Mouse (Mus musculus) CH12.LX (cell line): ENCODE results near the gene Lpo. TPM values are rescaled to one million over a fixed set of nuclear protein-coding genes. Genes with fewer than 3 reads are reported as not detected.

Experiments
- DNase-seq: peaks from one replicate; pipeline ENCODE4 v3.0.0-alpha.2; 2013; ENCODE audit errors: extremely low read depth
- H3K27ac ChIP-seq: 2 replicates; pipeline ENCODE4 v1.5.1; 2012; ENCODE audit warnings: low read depth, mild to moderate bottlenecking, control low read depth, moderate library complexity; ENCODE audit not compliant: insufficient read depth
- H3K27me3 ChIP-seq: replicated peaks from 2 replicates; pipeline ENCODE3; 2012; ENCODE audit warnings: inconsistent platforms
- H3K36me3 ChIP-seq, 2 experiments: replicated peaks in 1 of 2; 2 replicates each; pipeline versions ENCODE3 to v1.6.1; 2012; ENCODE audit warnings: inconsistent platforms in 1 of 2, low read length in 1 of 2, mild to moderate bottlenecking in 1 of 2, mixed read lengths in 1 of 2, moderate library complexity in 1 of 2; ENCODE audit not compliant: control insufficient read depth in 1 of 2, insufficient read depth in 1 of 2
- H3K4me1 ChIP-seq, 2 experiments: 2 replicates each; pipeline ENCODE4 v1.6.1; 2012; ENCODE audit warnings: inconsistent platforms in 1 of 2, moderate library complexity in 1 of 2; ENCODE audit not compliant: insufficient read depth in 2 of 2, control insufficient read depth in 1 of 2
- H3K4me2 ChIP-seq: 2 replicates; pipeline ENCODE4 v1.6.1; 2012; ENCODE audit warnings: low read depth, mild to moderate bottlenecking, control low read depth; ENCODE audit not compliant: poor library complexity, insufficient read depth, severe bottlenecking
- H3K4me3 ChIP-seq, 3 experiments: fragments of 150-350 bp in 1 of 3; sonication (generic) in 1 of 3; replicated peaks in 1 of 3; 2 replicates each; pipeline versions ENCODE3 to v1.5.1; 2011 to 2012; ENCODE audit warnings: low read depth in 2 of 3, low read length in 2 of 3, mild to moderate bottlenecking in 2 of 3, moderate library complexity in 2 of 3, control low read depth in 1 of 3, improper control_type of control experiment in 1 of 3, inconsistent platforms in 1 of 3, mixed read lengths in 1 of 3; ENCODE audit not compliant: poor library complexity in 1 of 3
- H3K79me2 ChIP-seq: replicated peaks from 2 replicates; pipeline ENCODE4 v1.6.1; 2012; ENCODE audit warnings: mild to moderate bottlenecking, moderate library complexity; ENCODE audit not compliant: control insufficient read depth, poor library complexity, insufficient read depth, severe bottlenecking; ENCODE audit errors: extremely low read depth
- H3K9ac ChIP-seq: 2 replicates; pipeline ENCODE4 v1.6.1; 2012; ENCODE audit warnings: low read depth, mild to moderate bottlenecking, control low read depth, moderate library complexity; ENCODE audit not compliant: insufficient read depth
- H3K9me3 ChIP-seq: replicated peaks from 2 replicates; pipeline ENCODE3; 2012; ENCODE audit warnings: low read length, inconsistent platforms, mixed read lengths
- BHLHE40 ChIP-seq: IDR thresholded peaks from 2 replicates; pipeline ENCODE4 v1.6.1; 2011; ENCODE audit warnings: mild to moderate bottlenecking, low read depth, low read length, improper control_type of control experiment
- CHD2 ChIP-seq: IDR thresholded peaks from 2 replicates; pipeline ENCODE4 v1.6.1; 2011; ENCODE audit warnings: low read length, improper control_type of control experiment
- IRF4 ChIP-seq: IDR thresholded peaks from 2 replicates; pipeline ENCODE4 v1.6.1; 2014; ENCODE audit warnings: low read depth, mild to moderate bottlenecking, inconsistent platforms, low read length, improper control_type of control experiment
- JUND ChIP-seq: conservative IDR thresholded peaks from 2 replicates; pipeline ENCODE4 v1.6.1; 2011; ENCODE audit warnings: low read depth, low read length, improper control_type of control experiment
- KAT2A ChIP-seq: IDR thresholded peaks from 2 replicates; pipeline ENCODE4 v1.6.1; 2012; ENCODE audit warnings: low read length, improper control_type of control experiment, inconsistent platforms; ENCODE audit not compliant: insufficient replicate concordance
- MAX ChIP-seq: IDR thresholded peaks from 2 replicates; pipeline ENCODE4 v1.6.1; 2011; ENCODE audit warnings: low read length, improper control_type of control experiment
- NRF1 ChIP-seq: IDR thresholded peaks from 2 replicates; pipeline ENCODE4 v1.6.1; 2014; ENCODE audit warnings: low read depth, mild to moderate bottlenecking, inconsistent platforms, low read length, improper control_type of control experiment, moderate library complexity
- POLR2A ChIP-seq: IDR thresholded peaks from 2 replicates; pipeline ENCODE4 v1.6.1; 2011; ENCODE audit warnings: low read depth, mild to moderate bottlenecking, improper control_type of control experiment, low read length
- RAD21 ChIP-seq: IDR thresholded peaks from 2 replicates; pipeline ENCODE4 v1.6.1; 2011; ENCODE audit warnings: low read depth, mild to moderate bottlenecking, low read length, improper control_type of control experiment, moderate library complexity
- RCOR1 ChIP-seq: conservative IDR thresholded peaks from 2 replicates; pipeline ENCODE4 v1.6.1; 2012; ENCODE audit warnings: low read depth, mild to moderate bottlenecking, inconsistent platforms, low read length, improper control_type of control experiment
- TBP ChIP-seq: conservative IDR thresholded peaks from 2 replicates; pipeline ENCODE4 v1.6.1; 2011; ENCODE audit warnings: low read depth, low read length, improper control_type of control experiment
- UBTF ChIP-seq: IDR thresholded peaks from 2 replicates; pipeline ENCODE4 v1.6.1; 2012; ENCODE audit warnings: low read depth, mild to moderate bottlenecking, inconsistent platforms, low read length, improper control_type of control experiment, moderate library complexity
- USF1 ChIP-seq: IDR thresholded peaks from 2 replicates; pipeline ENCODE4 v1.6.1; 2014; ENCODE audit warnings: low read depth, mild to moderate bottlenecking, inconsistent platforms, low read length, improper control_type of control experiment
- ZKSCAN1 ChIP-seq: IDR thresholded peaks from 2 replicates; pipeline ENCODE4 v1.6.1; 2012; ENCODE audit warnings: low read depth, inconsistent platforms, low read length, improper control_type of control experiment, borderline replicate concordance
- ZNF384 ChIP-seq: IDR thresholded peaks from 2 replicates; pipeline ENCODE4 v1.6.1; 2012; ENCODE audit warnings: low read depth, low read length, improper control_type of control experiment, inconsistent platforms
- dilution Hi-C: fragments of 300-500 bp; cut with MboI; formaldehyde crosslinking; loops from 2 replicates; pipeline ENCODE4 v1.14.3; 2020; ENCODE audit warnings: low sequenced_read_pairs; ENCODE audit not compliant: extremely low pct_unique_long_range_greater_than_20kb, extremely low pct_ligation_motif_present
- in situ Hi-C: fragments of 300-500 bp; cut with MboI; formaldehyde crosslinking; loops from 3 replicates; pipeline ENCODE4 v1.14.3; 2019; ENCODE audit warnings: low sequenced_read_pairs, low pct_ligation_motif_present, low pct_unique_long_range_greater_than_20kb, mixed read lengths
- polyA plus RNA-seq: library from polyadenylated mRNA; unstranded; fragments of >175 nt; gene quantifications from 2 replicates; pipeline ENCODE4 v1.2.1, GENCODE M21; 2012; ENCODE audit warnings: low read depth; ENCODE audit not compliant: insufficient read length
- total RNA-seq, 2 experiments: library from RNA; depleted of rRNA; stranded (reverse); fragments of 300-350 nt in 1 of 2; fragments of >200 nt in 1 of 2; gene quantifications; 2 replicates each; pipeline ENCODE4 v1.2.3; 2012 to 2014

The Lpo gene
- total and polyA plus RNA-seq, 3 experiments = not detected

DNA sequence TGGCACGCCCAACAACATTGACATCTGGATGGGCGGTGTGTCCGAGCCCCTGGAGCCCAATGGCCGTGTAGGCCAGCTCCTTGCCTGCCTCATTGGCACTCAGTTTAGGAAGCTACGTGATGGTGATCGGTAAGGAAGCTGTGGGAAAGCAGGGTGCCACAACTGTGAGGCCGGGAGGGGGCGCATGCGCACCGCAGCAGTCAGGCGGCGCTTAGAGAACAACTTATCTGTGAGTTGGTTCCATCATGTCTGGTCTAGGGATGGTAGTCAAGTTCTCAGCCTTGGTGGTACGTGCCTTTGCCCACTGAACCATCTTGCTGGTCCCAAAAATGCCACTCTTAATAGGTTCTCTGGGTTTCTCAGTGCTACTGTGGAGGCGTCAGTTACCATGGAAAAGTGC, 25.5 kb downstream of the Lpo start (continued):
- TF ChIP-seq KAT2A (no peak), POLR2A (no peak), TBP (no peak), ZNF384 (no peak), USF1 (no peak), RAD21 (peak; percentile 90)

DNA sequence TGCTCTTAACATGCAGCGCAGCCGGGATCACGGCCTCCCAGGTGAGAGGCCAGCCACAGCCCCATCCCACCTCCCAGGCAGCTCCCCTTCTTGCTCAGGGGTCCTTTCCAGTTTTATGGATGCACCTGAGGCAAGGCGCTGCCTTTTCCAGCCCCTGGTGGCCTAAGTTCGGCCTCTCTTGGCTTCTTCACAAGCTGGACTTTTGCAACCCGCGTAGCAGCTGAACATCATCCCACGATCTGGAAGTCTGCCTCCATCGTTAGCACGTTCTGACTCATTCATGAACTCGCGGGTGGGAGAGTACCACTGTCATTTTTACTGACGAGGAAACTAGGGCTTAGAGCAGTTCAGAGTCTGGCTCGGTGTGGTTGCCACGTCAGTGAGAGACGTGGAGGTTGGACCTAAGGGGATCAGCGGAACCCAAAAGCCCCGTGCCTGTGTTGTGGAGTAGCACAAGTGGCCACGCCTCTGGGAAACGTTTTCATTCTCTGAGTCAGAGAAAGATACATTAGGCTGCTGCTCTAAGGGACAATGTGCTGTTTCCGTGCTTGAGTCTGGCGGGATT, 26.3 kb downstream of the Lpo start:
- Histone ChIP-seq H3K27me3 (peaks cover 30% of the 10 kb centered on the region), H3K79me2 (no peaks in the 10 kb centered on the region), H3K4me2 (peak overlapping the region; percentile 55), H3K4me1 (peaks cover 10 to 16% of the 10 kb centered on the region in 2 experiments), H3K27ac (no peak overlapping the region), H3K9me3 (no peaks in the 10 kb centered on the region), H3K9ac (no peak overlapping the region), H3K4me3 (no peak overlapping the region), H3K36me3 (no peaks in the 10 kb centered on the region)
- peak; percentile 29 for DNase-seq
- no peak for TF ChIP-seq NRF1
- TF ChIP-seq IRF4 = peak; percentile 52; the same call in 1 of the 2 replicates
- no peak; the same call in 1 of the 2 replicates for TF ChIP-seq JUND
- TF ChIP-seq MAX = peak; percentile 29; the same call in 1 of the 2 replicates
- no peak for TF ChIP-seq CHD2
- TF ChIP-seq UBTF = no peak
- no peak for TF ChIP-seq RCOR1
- TF ChIP-seq BHLHE40 = peak; percentile 60; the same call in 1 of the 2 replicates
- dilution Hi-C loops = no loop called here
- in situ Hi-C loops = loop anchor here (5.0 kb wide), 1 partner anchor 76 kb away; the partner anchor contains the start of gene Epx

DNA sequence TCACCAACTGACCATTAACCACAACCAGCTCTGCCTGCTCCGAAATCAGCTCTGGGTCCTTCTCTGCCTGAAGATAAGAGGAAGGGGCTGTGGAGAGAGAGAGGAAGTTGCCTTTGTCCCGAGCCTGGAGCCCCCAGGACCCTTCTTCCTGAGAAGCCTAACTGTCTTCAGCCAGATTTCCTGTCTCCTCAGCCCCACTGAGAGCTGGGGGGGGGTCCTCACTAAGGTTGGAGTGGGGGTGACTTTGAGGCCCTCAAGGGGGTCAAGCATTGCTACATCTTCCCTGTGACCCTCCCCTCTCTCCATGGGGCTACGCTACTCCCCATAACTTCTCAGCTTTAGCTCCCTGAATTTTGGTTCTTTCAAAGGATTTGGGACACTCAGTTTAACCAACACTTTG, 34.6 kb downstream of the Lpo start, which contains the start of gene Mpo:
Mpo (plus strand) TSS at position 122 of the 400 bp plus-strand sequence.
- dilution Hi-C loops (no loop called here), in situ Hi-C loops (no loop called here)
- Histone ChIP-seq H3K27ac (no peak within 1 kb of the TSS), H3K4me2 (no peak within 1 kb of the TSS), H3K4me3 (no peak within 1 kb of the TSS), H3K9me3 (no peaks in the 10 kb centered on the region), H3K27me3 (peaks cover 32% of the 10 kb centered on the region), H3K9ac (no peak within 1 kb of the TSS), H3K36me3 (no peaks in the 10 kb centered on the region), H3K4me1 (no peaks in the 10 kb centered on the region)
- DNase-seq = no peak
- TF ChIP-seq ZKSCAN1 (no peak), ZNF384 (no peak)
- TF ChIP-seq, all 38 proteins: peak for 0
- no peaks in the 10 kb centered on the region for H3K79me2 ChIP-seq
